In genomic region chr8:88631081-88631480, GRCm38 (mm10) we compare ENCODE assay signal across 9 mouse cellular contexts. TPM values are rescaled to one million over a fixed set of nuclear protein-coding genes. Genes with fewer than 3 reads are reported as not detected.
DNase-seq lines count a peak whose midpoint lies in the region; ATAC-seq and TF ChIP-seq lines count a peak whose summit lies in the region.
"Had no signal": no experiment of that assay in that cellular context is flagged by ENCODE, and none has a peak within 500 bp of the region (broad histone marks: within the 10 kb centered on the region; RNA-seq: fewer than 3 reads in every experiment).

No protein-coding gene starts in this region.

- no peak overlapping the region for H3K4me2 ChIP-seq in hindbrain, embryonic 14.5 days (replicated peaks)
- no peak overlapping the region for H3K4me2 ChIP-seq in hindbrain, embryonic 11.5 days (replicated peaks; ENCODE audit: low read depth, low read length)
- no peak overlapping the region for H3K4me2 ChIP-seq in lung, postnatal 0 days (replicated peaks; ENCODE audit: low read depth, low read length)

- peak; percentile 55 for DNase-seq in hindbrain, embryonic 14.5 days (ENCODE audit: low spot score)
- DNase-seq in hindbrain, embryonic 11.5 days (ENCODE audit: low spot score) = no peak
- DNase-seq in CD4-positive, CD25-positive, alpha-beta regulatory T cell, adult 2 months (ENCODE audit: low read depth, low spot score) = peak; percentile 74
- DNase-seq in brain, adult 2 months (ENCODE audit: low read depth, low spot score) = peak; percentile 83
- DNase-seq in lung, postnatal 0 days (ENCODE audit: low spot score) = peak; percentile 64
- peak; percentile 33 for DNase-seq in thymus, postnatal 25 days
- DNase-seq in gastrocnemius, postnatal 36 days = no peak
- no peak for DNase-seq in yolk sac, embryonic 10.5 days (ENCODE audit: low spot score)

- H3K4me1 ChIP-seq in hindbrain, embryonic 14.5 days (replicated peaks; ENCODE audit: control insufficient read depth, insufficient read depth, low read length) = no peaks in the 10 kb centered on the region
- peaks cover 5% of the 10 kb centered on the region; the same call in 1 of the 2 replicates for H3K4me1 ChIP-seq in hindbrain, embryonic 11.5 days (replicated peaks; ENCODE audit: control insufficient read depth, insufficient read depth, low read length)
- peaks cover 13% of the 10 kb centered on the region; the same call in 1 of the 2 replicates for H3K4me1 ChIP-seq in lung, postnatal 0 days (ENCODE audit: insufficient read depth, low read depth, low read length)

- intact Hi-C loops in gastrocnemius, postnatal 36 days (cut with DNase I) = no loop called here

- no peak for TF ChIP-seq EP300 in lung, postnatal 0 days (IDR thresholded peaks at IDR 0.05)

- 0 out of 2 replicates have a peak, but pooled peaks cover 9% of the 10 kb centered on the region for H3K27me3 ChIP-seq in hindbrain, embryonic 14.5 days (ENCODE audit: control insufficient read depth, insufficient read depth, low read length)
- peaks cover 9% of the 10 kb centered on the region; the same call in 1 of the 2 replicates for H3K27me3 ChIP-seq in hindbrain, embryonic 11.5 days (ENCODE audit: control insufficient read depth, insufficient read depth, low read length)
- no peaks in the 10 kb centered on the region; the same call in 1 of the 2 replicates for H3K27me3 ChIP-seq in lung, postnatal 0 days (replicated peaks; ENCODE audit: insufficient read depth, low read length)

- H3K9me3 ChIP-seq in hindbrain, embryonic 14.5 days (ENCODE audit: control insufficient read depth, low read length) = no peaks in the 10 kb centered on the region
- no peaks in the 10 kb centered on the region for H3K9me3 ChIP-seq in hindbrain, embryonic 11.5 days (ENCODE audit: control insufficient read depth, low read length)
- no peaks in the 10 kb centered on the region for H3K9me3 ChIP-seq in lung, postnatal 0 days (ENCODE audit: low read length)

- H3K27ac ChIP-seq in hindbrain, embryonic 14.5 days = no peak overlapping the region
- H3K27ac ChIP-seq in hindbrain, embryonic 11.5 days (ENCODE audit: low read depth, low read length) = no peak overlapping the region
- H3K27ac ChIP-seq in lung, postnatal 0 days (ENCODE audit: low read length) = no peak overlapping the region

- peak; percentile 53 for TF ChIP-seq CTCF in lung, postnatal 0 days (IDR thresholded peaks at IDR 0.05)

- H3K36me3 ChIP-seq in hindbrain, embryonic 14.5 days (replicated peaks; ENCODE audit: control insufficient read depth, insufficient read depth) = no peaks in the 10 kb centered on the region
- H3K36me3 ChIP-seq in hindbrain, embryonic 11.5 days (ENCODE audit: control insufficient read depth, insufficient read depth, low read length) = no peaks in the 10 kb centered on the region
- no peaks in the 10 kb centered on the region for H3K36me3 ChIP-seq in lung, postnatal 0 days (ENCODE audit: insufficient read depth, low read length)

- no peak overlapping the region for H3K4me3 ChIP-seq in hindbrain, embryonic 14.5 days (replicated peaks; ENCODE audit: low read length)
- H3K4me3 ChIP-seq in hindbrain, embryonic 11.5 days (ENCODE audit: low read depth, low read length) = no peak overlapping the region
- H3K4me3 ChIP-seq in lung, postnatal 0 days (ENCODE audit: low read depth, low read length) = no peak overlapping the region

- H3K9ac ChIP-seq in hindbrain, embryonic 14.5 days = no peak overlapping the region
- no peak overlapping the region for H3K9ac ChIP-seq in hindbrain, embryonic 11.5 days (ENCODE audit: low read depth, low read length)
- no peak overlapping the region for H3K9ac ChIP-seq in lung, postnatal 0 days (replicated peaks; ENCODE audit: low read depth)

- no peak for ATAC-seq in hindbrain, embryonic 14.5 days (ENCODE audit: low FRiP score)
- ATAC-seq in hindbrain, embryonic 11.5 days (ENCODE audit: low FRiP score) = no peak
- ATAC-seq in lung, postnatal 0 days = no peak

RNA-seq across cellular contexts. Expression of gene Snx20, which starts 4.8 kb away (rescaled TPM):
- 1.4 and 1.7 TPM in 2 replicates for polyA plus RNA-seq in hindbrain, embryonic 14.5 days (2014; fragmentation: Nextera tagmentation; extraction: Ambion mirVana)
- 1.4 and 2.1 TPM in 2 replicates for polyA plus RNA-seq in hindbrain, embryonic 11.5 days (2014; fragmentation: Nextera tagmentation; extraction: Ambion mirVana)
- 5.4 and 6.5 TPM in 2 replicates for polyA plus RNA-seq in lung, postnatal 0 days (2015; fragmentation: Nextera tagmentation; extraction: Ambion mirVana)
- under 1 TPM; 0.37 to 0.43 TPM for total RNA-seq in gastrocnemius, postnatal 36 days (2021)

RNA-seq across cellular contexts. Expression of gene Nod2, which starts 16.0 kb away (rescaled TPM):
- 0.07 and 0.10 TPM in 2 replicates for polyA plus RNA-seq in hindbrain, embryonic 14.5 days (2014; fragmentation: Nextera tagmentation; extraction: Ambion mirVana)
- polyA plus RNA-seq in hindbrain, embryonic 11.5 days (2014; fragmentation: Nextera tagmentation; extraction: Ambion mirVana) = 0.13 and 0.14 TPM in 2 replicates
- polyA plus RNA-seq in lung, postnatal 0 days (2015; fragmentation: Nextera tagmentation; extraction: Ambion mirVana) = 0.27 and 0.31 TPM in 2 replicates
- total RNA-seq in gastrocnemius, postnatal 36 days (2021) = under 1 TPM; 0.25 to 0.36 TPM
- polyA plus RNA-seq: heart, embryonic 14.5 days had no signal

Comparison
In these comparisons a context has a peak if more than half of its experiments do, and no peak if none do; other contexts are left out.
1. DNase-seq: peak in hindbrain, embryonic 14.5 days (single experiment), CD4-positive, CD25-positive, alpha-beta regulatory T cell, adult 2 months (single experiment), brain, adult 2 months (single experiment), lung, postnatal 0 days (single experiment) and thymus, postnatal 25 days (single experiment); none in hindbrain, embryonic 11.5 days (single experiment), gastrocnemius, postnatal 36 days (0 of 2) and yolk sac, embryonic 10.5 days (single experiment).